Mouse (Mus musculus): Measurements from ENCODE around the gene Cd63. TPM values are rescaled to one million over a fixed set of nuclear protein-coding genes. Genes with fewer than 3 reads are reported as not detected.

The Cd63 gene
- polyA plus RNA-seq, 1 experiment from 2014 or later, result 199 TPM

- no peak for ATAC-seq (ENCODE audit: low FRiP score, low read depth)
- Histone ChIP-seq H3K27ac (no peak overlapping the region), H3K9me3 (no peaks in the 10 kb centered on the region), H3K36me3 (peaks cover 11% of the 10 kb centered on the region), H3K9ac (no peak overlapping the region), H3K4me1 (peaks cover 35% of the 10 kb centered on the region), H3K4me2 (replicated peaks) (no peak overlapping the region), H3K27me3 (replicated peaks) (no peaks in the 10 kb centered on the region), H3K4me3 (no peak overlapping the region)
- 84% methylated on average over 7 of the region's 7 CpGs for WGBS
Measured at GRCm38 (mm10) chr10:128919966-128920365, 19.2 kb downstream of the Cd63 start.

GRCm38 (mm10) chr10:128920736-128921161 lies 20.0 kb downstream of the Cd63 start:
- no peak overlapping the region for H3K4me3 ChIP-seq
- WGBS, result 74% methylated on average over 3 of the region's 3 CpGs
- H3K9ac ChIP-seq, result no peak overlapping the region
- peaks cover 35% of the 10 kb centered on the region for H3K4me1 ChIP-seq
- H3K27ac ChIP-seq, result no peak overlapping the region
- no peak for ATAC-seq (ENCODE audit: low FRiP score, low read depth)
- H3K4me2 ChIP-seq (replicated peaks), result no peak overlapping the region
- peaks cover 11% of the 10 kb centered on the region for H3K36me3 ChIP-seq
- H3K9me3 ChIP-seq, result no peaks in the 10 kb centered on the region
- no peaks in the 10 kb centered on the region for H3K27me3 ChIP-seq (replicated peaks)

- no peak overlapping the region for H3K4me2 ChIP-seq (replicated peaks)
- H3K4me3 ChIP-seq, result no peak overlapping the region
- no peak for ATAC-seq (ENCODE audit: low FRiP score, low read depth)
- H3K9ac ChIP-seq, result no peak overlapping the region
- 62% methylated on average over 1 of the region's 1 CpGs for WGBS
- H3K9me3 ChIP-seq, result no peaks in the 10 kb centered on the region
- H3K36me3 ChIP-seq, result peaks cover 11% of the 10 kb centered on the region
- peaks cover 35% of the 10 kb centered on the region for H3K4me1 ChIP-seq
- no peak overlapping the region for H3K27ac ChIP-seq
- no peaks in the 10 kb centered on the region for H3K27me3 ChIP-seq (replicated peaks)
Measured at GRCm38 (mm10) chr10:128921251-128921650, 20.5 kb downstream of the Cd63 start.

GRCm38 (mm10) chr10:128921883-128922821 lies 21.4 kb downstream of the Cd63 start:
- Histone ChIP-seq H3K36me3 (peaks cover 11% of the 10 kb centered on the region), H3K4me2 (replicated peaks) (peak overlapping the region; percentile 67), H3K27ac (no peak overlapping the region), H3K9me3 (no peaks in the 10 kb centered on the region), H3K9ac (peak overlapping the region; percentile 76; the same call in 1 of the 2 replicates), H3K4me1 (peaks cover 35% of the 10 kb centered on the region), H3K27me3 (replicated peaks) (no peaks in the 10 kb centered on the region), H3K4me3 (peak overlapping the region; percentile 84)
- WGBS, result 76% methylated on average over 16 of the region's 16 CpGs
- no peak for ATAC-seq (ENCODE audit: low FRiP score, low read depth)

GRCm38 (mm10) chr10:128922822-128923012 lies 21.9 kb downstream of the Cd63 start, which contains the start of gene Rdh5:
Gene Rdh5 (minus strand): TSS chr10:128922888.
- 8% methylated on average over 1 of the region's 1 CpGs for WGBS
- peak within 1 kb of the TSS; percentile 76 for H3K9ac ChIP-seq

GRCm38 (mm10) chr10:128923013-128923691 lies 22.4 kb downstream of the Cd63 start:
- under 1% methylated on average over 42 of the region's 42 CpGs for WGBS
- Histone ChIP-seq H3K4me3 (peak overlapping the region; percentile 84), H3K27ac (peak overlapping the region; percentile 78), H3K27me3 (replicated peaks) (0 out of 2 replicates have a peak, but pooled peaks cover under 1% of the 10 kb centered on the region), H3K4me2 (replicated peaks) (peak overlapping the region; percentile 67), H3K36me3 (0 out of 2 replicates have a peak, but pooled peaks cover 2% of the 10 kb centered on the region), H3K9ac (peak overlapping the region; percentile 76), H3K9me3 (no peaks in the 10 kb centered on the region), H3K4me1 (peaks cover 34% of the 10 kb centered on the region)
- ATAC-seq (ENCODE audit: low FRiP score, low read depth), result peak; percentile 96

More at GRCm38 (mm10) chr10:128922822-128923012, 21.9 kb downstream of the Cd63 start, which contains the start of gene Rdh5:
- peaks cover 35% of the 10 kb centered on the region for H3K4me1 ChIP-seq
- H3K27ac ChIP-seq, result peak within 1 kb of the TSS; percentile 78
- H3K4me3 ChIP-seq, result peak within 1 kb of the TSS; percentile 84
- no peak for ATAC-seq (ENCODE audit: low FRiP score, low read depth)
- H3K4me2 ChIP-seq (replicated peaks), result peak within 1 kb of the TSS; percentile 67
- H3K36me3 ChIP-seq, result peaks cover 5% of the 10 kb centered on the region; the same call in 1 of the 2 replicates
- H3K9me3 ChIP-seq, result no peaks in the 10 kb centered on the region
- no peaks in the 10 kb centered on the region for H3K27me3 ChIP-seq (replicated peaks)

GRCm38 (mm10) chr10:128923935-128924334 lies 23.1 kb downstream of the Cd63 start, which contains the start of gene Bloc1s1:
Gene Bloc1s1 (minus strand): TSS chr10:128924035.
- H3K9me3 ChIP-seq, result no peaks in the 10 kb centered on the region
- H3K9ac ChIP-seq, result peak within 1 kb of the TSS; percentile 76
- H3K4me2 ChIP-seq (replicated peaks), result peak within 1 kb of the TSS; percentile 67
- peaks cover 31% of the 10 kb centered on the region for H3K4me1 ChIP-seq
- peak within 1 kb of the TSS; percentile 84 for H3K4me3 ChIP-seq
- H3K27me3 ChIP-seq (replicated peaks), result peaks cover 8% of the 10 kb centered on the region
- H3K36me3 ChIP-seq, result no peaks in the 10 kb centered on the region
- H3K27ac ChIP-seq, result peak within 1 kb of the TSS; percentile 78
- 69% methylated on average over 9 of the region's 9 CpGs for WGBS
- ATAC-seq (ENCODE audit: low FRiP score, low read depth), result no peak

- Histone ChIP-seq H3K9me3 (no peaks in the 10 kb centered on the region), H3K4me2 (replicated peaks) (no peak overlapping the region), H3K4me1 (peaks cover 10% of the 10 kb centered on the region), H3K27ac (no peak overlapping the region), H3K4me3 (no peak overlapping the region), H3K27me3 (replicated peaks) (peaks cover 37% of the 10 kb centered on the region), H3K9ac (no peak overlapping the region), H3K36me3 (no peaks in the 10 kb centered on the region)
- WGBS, result 42% methylated on average over 4 of the region's 4 CpGs
- ATAC-seq (ENCODE audit: low FRiP score, low read depth), result no peak
Measured at GRCm38 (mm10) chr10:128928356-128928755, 27.6 kb downstream of the Cd63 start.

GRCm38 (mm10) chr10:128929638-128930378 lies 29.0 kb downstream of the Cd63 start:
- no peak overlapping the region for H3K4me3 ChIP-seq
- H3K27me3 ChIP-seq (replicated peaks), result peaks cover 51% of the 10 kb centered on the region
- H3K9ac ChIP-seq, result no peak overlapping the region
- no peak for ATAC-seq (ENCODE audit: low FRiP score, low read depth)
- no peak overlapping the region for H3K27ac ChIP-seq
- 70% methylated on average over 7 of the region's 7 CpGs for WGBS
- no peak overlapping the region for H3K4me2 ChIP-seq (replicated peaks)
- H3K9me3 ChIP-seq, result no peaks in the 10 kb centered on the region
- peaks cover 12% of the 10 kb centered on the region for H3K4me1 ChIP-seq
- H3K36me3 ChIP-seq, result no peaks in the 10 kb centered on the region

GRCm38 (mm10) chr10:128931441-128931840 lies 30.7 kb downstream of the Cd63 start:
- H3K9ac ChIP-seq, result no peak overlapping the region
- WGBS, result 72% methylated on average over 2 of the region's 2 CpGs
- no peaks in the 10 kb centered on the region for H3K9me3 ChIP-seq
- no peaks in the 10 kb centered on the region for H3K36me3 ChIP-seq
- H3K4me1 ChIP-seq, result peaks cover 12% of the 10 kb centered on the region
- H3K4me3 ChIP-seq, result no peak overlapping the region
- no peak overlapping the region for H3K4me2 ChIP-seq (replicated peaks)
- no peak for ATAC-seq (ENCODE audit: low FRiP score, low read depth)
- no peak overlapping the region for H3K27ac ChIP-seq
- H3K27me3 ChIP-seq (replicated peaks), result peaks cover 66% of the 10 kb centered on the region

- Histone ChIP-seq H3K4me2 (replicated peaks) (peak within 1 kb of the TSS; percentile 76), H3K9me3 (no peaks in the 10 kb centered on the region), H3K27me3 (replicated peaks) (peaks cover 61% of the 10 kb centered on the region), H3K27ac (no peak within 1 kb of the TSS), H3K36me3 (no peaks in the 10 kb centered on the region), H3K4me1 (peaks cover 12% of the 10 kb centered on the region), H3K4me3 (peak within 1 kb of the TSS; percentile 43), H3K9ac (peak within 1 kb of the TSS; percentile 41)
- WGBS, result 1% methylated on average over 26 of the region's 26 CpGs
- peak; percentile 80 for ATAC-seq (ENCODE audit: low FRiP score, low read depth)
Measured at GRCm38 (mm10) chr10:128933574-128933973, 32.8 kb downstream of the Cd63 start, which contains the start of gene Itga7. Gene Itga7 (plus strand): TSS chr10:128933818.
